Mouse (Mus musculus) layer of hippocampus, adult 18-20 months (tissue): Measurements from ENCODE around the gene Ranbp17. TPM values are rescaled to one million over a fixed set of nuclear protein-coding genes. Genes with fewer than 3 reads are reported as not detected.

Experiments
- total RNA-seq, 2 experiments: library from RNA; stranded (reverse); gene quantifications; 2 replicates each; pipeline ENCODE4 v1.2.3; 2021

Ranbp17 gene
- total RNA-seq, 2 experiments from 2014 or later: 8.9 to 9.6 TPM

Other genes with a start within 250 kb of the Ranbp17 start
- under 1 TPM in 1 of 2 experiments, not detected in 1; 0.84 TPM for gene Gm12117, start 237.0 kb downstream of the Ranbp17 start, total RNA-seq
- gene Gabrp, start 65.2 kb upstream of the Ranbp17 start, total RNA-seq: not detected
- gene D130052B06Rik, start 85.6 kb upstream of the Ranbp17 start, total RNA-seq: not detected